Mouse (Mus musculus) MEL (cell line): ENCODE results near the gene Tmem238l.

ENCODE experiments used
- CTCF ChIP-seq, 3 experiments: IDR thresholded peaks in 2 of 3; conservative IDR thresholded peaks in 1 of 3; 2 replicates each; pipeline ENCODE4 v1.5.1; 2011 to 2012; ENCODE audit warnings: low read length in 3 of 3, low read depth in 2 of 3, mild to moderate bottlenecking in 2 of 3, improper control_type of control experiment in 1 of 3, inconsistent platforms in 1 of 3, mixed read lengths in 1 of 3, moderate library complexity in 1 of 3; ENCODE audit not compliant: control insufficient read depth in 1 of 3, insufficient read depth in 1 of 3, poor library complexity in 1 of 3, severe bottlenecking in 1 of 3
- MAX ChIP-seq: IDR thresholded peaks from 2 replicates; pipeline ENCODE4 v1.6.1; 2011; ENCODE audit warnings: low read length, improper control_type of control experiment

DNA sequence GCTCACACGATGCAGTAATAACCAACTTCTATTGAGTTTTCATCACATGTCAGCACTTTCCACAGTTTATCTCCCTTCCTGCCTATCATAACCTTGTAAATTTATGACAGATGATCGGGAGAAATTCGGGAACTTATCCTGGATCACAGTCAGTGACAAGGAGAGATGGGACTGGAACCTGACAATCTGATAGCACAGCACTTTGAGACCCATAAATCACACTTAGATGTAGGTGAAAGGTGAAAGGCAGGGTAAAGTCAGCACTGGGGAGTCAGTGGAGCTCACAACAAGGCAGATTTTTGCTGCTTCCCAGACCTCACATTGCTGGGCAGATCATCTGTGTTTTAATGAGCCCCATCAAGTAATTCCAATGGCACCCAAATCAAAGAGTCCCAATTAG is 17.1 kb downstream of the Tmem238l start:
- no peak for TF ChIP-seq CTCF (IDR thresholded peaks at IDR 0.05 in 2 of 3, conservative IDR thresholded peaks at IDR 0.05 in 1 of 3; ENCODE audit: control insufficient read depth in 1 of 3, insufficient read depth in 1 of 3, low read depth in 2 of 3, low read length in 3 of 3, poor library complexity in 1 of 3, severe bottlenecking in 1 of 3)
- TF ChIP-seq MAX: no peak
